Mouse (Mus musculus): ENCODE measurements around the gene Slc41a2. TPM values are rescaled to one million over a fixed set of nuclear protein-coding genes. Genes with fewer than 3 reads are reported as not detected.

Slc41a2 gene
- polyA plus RNA-seq, 1 experiment from 2014 or later, result 0.95 TPM

- no peak for ATAC-seq (ENCODE audit: low read depth)
- WGBS, result 67% methylated on average over 15 of the region's 15 CpGs
- Histone ChIP-seq H3K27ac (ENCODE audit: low read length) (no peak overlapping the region), H3K9me3 (ENCODE audit: control insufficient read depth, low read length) (no peaks in the 10 kb centered on the region; the same call in 1 of the 2 replicates), H3K27me3 (ENCODE audit: control insufficient read depth, insufficient read depth, low read depth, low read length) (0 out of 2 replicates have a peak, but pooled peaks cover 2% of the 10 kb centered on the region), H3K9ac (ENCODE audit: low read length) (no peak overlapping the region), H3K4me2 (ENCODE audit: low read depth, low read length) (no peak overlapping the region), H3K4me1 (replicated peaks; ENCODE audit: control insufficient read depth, insufficient read depth, low read length) (peaks cover 11% of the 10 kb centered on the region), H3K36me3 (ENCODE audit: control insufficient read depth, insufficient read depth, low read length) (no peaks in the 10 kb centered on the region), H3K4me3 (ENCODE audit: low read length) (no peak overlapping the region)
Observed at GRCm38 (mm10) chr10:83181831-83182572, 155.7 kb downstream of the Slc41a2 start.

Other genes with a start within 250 kb of the Slc41a2 start
- gene D10Wsu102e, start 22.3 kb upstream of the Slc41a2 start, polyA plus RNA-seq (2015; fragmentation: Nextera tagmentation; extraction: Ambion mirVana), result 0.58 TPM in 2 replicates
- gene Aldh1l2, start 196.3 kb upstream of the Slc41a2 start, polyA plus RNA-seq (2015; fragmentation: Nextera tagmentation; extraction: Ambion mirVana), result 2.2 and 2.5 TPM in 2 replicates
- 36.6 and 38.2 TPM in 2 replicates for gene Washc4, start 205.9 kb upstream of the Slc41a2 start, polyA plus RNA-seq (2015; fragmentation: Nextera tagmentation; extraction: Ambion mirVana)